Comparison of ENCODE assay signal across 9 mouse cellular contexts in the genomic region with DNA sequence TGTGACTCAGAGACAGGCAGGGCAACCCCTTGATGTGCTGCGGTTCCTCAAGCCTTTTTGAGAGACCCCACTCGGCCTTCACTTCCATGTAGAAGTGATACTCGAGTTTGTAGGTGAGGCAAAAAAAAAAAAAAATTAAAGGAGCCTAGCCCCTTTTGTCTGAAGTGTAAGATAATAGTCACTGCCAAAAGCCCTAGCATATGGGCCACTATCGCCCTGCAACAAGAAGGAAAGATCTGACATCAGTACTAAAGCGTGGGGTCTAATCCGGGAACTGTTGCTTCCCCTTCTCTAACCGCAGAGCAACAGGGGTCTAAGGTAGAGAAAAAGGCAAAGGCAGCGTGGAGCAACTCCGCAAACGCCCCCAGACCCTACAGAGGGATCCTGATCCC. TPM values are rescaled to one million over a fixed set of nuclear protein-coding genes. Genes with fewer than 3 reads are reported as not detected.
DNase-seq lines count a peak whose midpoint lies in the region; ATAC-seq and TF ChIP-seq lines count a peak whose summit lies in the region.
"Had no signal": no experiment of that assay in that cellular context is flagged by ENCODE, and none has a peak within 500 bp of the region (broad histone marks: within the 10 kb centered on the region; RNA-seq: fewer than 3 reads in every experiment).

No protein-coding gene starts in this region.

- TF ChIP-seq CTCF in midbrain, postnatal 0 days (IDR thresholded peaks at IDR 0.05): no peak
- no peak for TF ChIP-seq CTCF in lung, adult 2 months (IDR thresholded peaks at IDR 0.05; ENCODE audit: insufficient read depth, low read length)

- H3K27ac ChIP-seq in kidney, embryonic 15.5 days: peak overlapping the region; percentile 96
- H3K27ac ChIP-seq in embryonic facial prominence, embryonic 10.5 days (replicated peaks): peak overlapping the region; percentile 97
- peak overlapping the region; percentile 97 for H3K27ac ChIP-seq in intestine, embryonic 14.5 days (ENCODE audit: low read depth)
- peak overlapping the region; percentile 91 for H3K27ac ChIP-seq in midbrain, postnatal 0 days (ENCODE audit: low read depth, low read length)

- 11% methylated on average over 10 of the region's 10 CpGs for WGBS in kidney, embryonic 15.5 days
- 7% methylated on average over 10 of the region's 10 CpGs for WGBS in embryonic facial prominence, embryonic 10.5 days
- WGBS in intestine, embryonic 14.5 days: 19% methylated on average over 10 of the region's 10 CpGs
- 4% methylated on average over 10 of the region's 10 CpGs for WGBS in midbrain, postnatal 0 days
- WGBS in lung, adult 2 months: 42% methylated on average over 10 of the region's 10 CpGs

- no peaks in the 10 kb centered on the region for H3K27me3 ChIP-seq in kidney, embryonic 15.5 days
- no peaks in the 10 kb centered on the region for H3K27me3 ChIP-seq in embryonic facial prominence, embryonic 10.5 days (replicated peaks; ENCODE audit: low read depth, poor library complexity, severe bottlenecking)
- H3K27me3 ChIP-seq in intestine, embryonic 14.5 days (replicated peaks; ENCODE audit: control insufficient read depth, insufficient read depth, low read length): no peaks in the 10 kb centered on the region
- no peaks in the 10 kb centered on the region for H3K27me3 ChIP-seq in midbrain, postnatal 0 days (ENCODE audit: insufficient read depth, low read length)

- H3K36me3 ChIP-seq in kidney, embryonic 15.5 days: peaks cover 18% of the 10 kb centered on the region
- peaks cover 21% of the 10 kb centered on the region for H3K36me3 ChIP-seq in embryonic facial prominence, embryonic 10.5 days (replicated peaks)
- peaks cover 17% of the 10 kb centered on the region for H3K36me3 ChIP-seq in intestine, embryonic 14.5 days (ENCODE audit: control insufficient read depth, insufficient read depth, low read length)
- 0 out of 2 replicates have a peak, but pooled peaks cover 6% of the 10 kb centered on the region for H3K36me3 ChIP-seq in midbrain, postnatal 0 days (ENCODE audit: insufficient read depth, low read length)

- DNase-seq in kidney, postnatal 25 days: no peak
- DNase-seq in embryonic facial prominence, embryonic 10.5 days (ENCODE audit: low spot score): no peak
- DNase-seq in intestine, embryonic 14.5 days (ENCODE audit: low spot score): no peak
- DNase-seq in midbrain, postnatal 0 days (ENCODE audit: low spot score): no peak
- DNase-seq in right cerebral cortex, adult 18-20 months: no peak
- no peak for DNase-seq in layer of hippocampus, postnatal 10 days (ENCODE audit: low spot score in 2 of 2)
- no peak for DNase-seq in lung, adult 2 months

- H3K4me3 ChIP-seq in kidney, embryonic 15.5 days (replicated peaks): peak overlapping the region; percentile 62
- peak overlapping the region; percentile 85 for H3K4me3 ChIP-seq in embryonic facial prominence, embryonic 10.5 days
- H3K4me3 ChIP-seq in intestine, embryonic 14.5 days (ENCODE audit: low read depth, low read length): peak overlapping the region; percentile 70
- H3K4me3 ChIP-seq in midbrain, postnatal 0 days (ENCODE audit: low read depth, low read length): peak overlapping the region; percentile 79
- H3K4me3 ChIP-seq in lung, adult 2 months (replicated peaks; ENCODE audit: extremely low read depth, low read depth, low read length): no peak overlapping the region

- peak overlapping the region; percentile 72; the same call in 1 of the 2 replicates for H3K9ac ChIP-seq in kidney, embryonic 15.5 days
- H3K9ac ChIP-seq in intestine, embryonic 14.5 days (ENCODE audit: low read length): peak overlapping the region; percentile 85
- peak overlapping the region; percentile 95 for H3K9ac ChIP-seq in midbrain, postnatal 0 days (replicated peaks; ENCODE audit: low read length, poor library complexity, severe bottlenecking)

- ATAC-seq in kidney, embryonic 15.5 days (replicated peaks; ENCODE audit: low FRiP score): no peak
- no peak for ATAC-seq in intestine, embryonic 14.5 days (replicated peaks; ENCODE audit: low FRiP score, low TSS enrichment, low read depth)
- no peak; the same call in 1 of the 2 replicates for ATAC-seq in midbrain, postnatal 0 days (ENCODE audit: low FRiP score)

- no peak for TF ChIP-seq POLR2A in lung, adult 2 months (IDR thresholded peaks at IDR 0.05; ENCODE audit: borderline replicate concordance, extremely low read depth, low read depth, low read length)

- H3K4me1 ChIP-seq in kidney, embryonic 15.5 days: peaks cover 45% of the 10 kb centered on the region
- H3K4me1 ChIP-seq in embryonic facial prominence, embryonic 10.5 days: peaks cover 42% of the 10 kb centered on the region
- peaks cover 15% of the 10 kb centered on the region; the same call in 1 of the 2 replicates for H3K4me1 ChIP-seq in intestine, embryonic 14.5 days (replicated peaks; ENCODE audit: control insufficient read depth, insufficient read depth, low read length)
- H3K4me1 ChIP-seq in midbrain, postnatal 0 days (ENCODE audit: insufficient read depth, low read length): no peaks in the 10 kb centered on the region; the same call in 1 of the 2 replicates
- H3K4me1 ChIP-seq in lung, adult 2 months (ENCODE audit: control insufficient read depth, insufficient read depth, low read length): peaks cover 6% of the 10 kb centered on the region; the same call in 1 of the 2 replicates

- peak overlapping the region; percentile 92 for H3K4me2 ChIP-seq in kidney, embryonic 15.5 days
- peak overlapping the region; percentile 80 for H3K4me2 ChIP-seq in intestine, embryonic 14.5 days (ENCODE audit: low read length)
- H3K4me2 ChIP-seq in midbrain, postnatal 0 days (ENCODE audit: low read depth, low read length, poor library complexity, severe bottlenecking): peak overlapping the region; percentile 89

- no peaks in the 10 kb centered on the region for H3K9me3 ChIP-seq in kidney, embryonic 15.5 days (replicated peaks)
- no peaks in the 10 kb centered on the region for H3K9me3 ChIP-seq in embryonic facial prominence, embryonic 10.5 days
- no peaks in the 10 kb centered on the region for H3K9me3 ChIP-seq in intestine, embryonic 14.5 days (ENCODE audit: control insufficient read depth, low read length)
- no peaks in the 10 kb centered on the region for H3K9me3 ChIP-seq in midbrain, postnatal 0 days (ENCODE audit: low read length)

RNA-seq across cellular contexts. Expression of gene Arhgef40, which starts 0.7 kb away (rescaled TPM):
- polyA plus RNA-seq in kidney, embryonic 15.5 days (2015; fragmentation: Nextera tagmentation; extraction: Ambion mirVana): 86.1 and 105 TPM in 2 replicates
- polyA plus RNA-seq in embryonic facial prominence, embryonic 10.5 days (2016; fragmentation: Nextera tagmentation; extraction: Ambion mirVana): 151 and 163 TPM in 2 replicates
- polyA plus RNA-seq in intestine, embryonic 14.5 days (2014; fragmentation: Nextera tagmentation; extraction: Ambion mirVana): 80.8 and 86.3 TPM in 2 replicates
- 93.8 and 108 TPM in 2 replicates for total RNA-seq in midbrain, postnatal 0 days (2014; rRNA removed)
- polyA plus RNA-seq in midbrain, postnatal 0 days (2015; fragmentation: Nextera tagmentation; extraction: Ambion mirVana): 58.0 and 66.1 TPM in 2 replicates
- total RNA-seq in layer of hippocampus, postnatal 10 days (2021): 10 to 100 TPM; 53.4 to 59.6 TPM
- polyA plus RNA-seq in lung, adult 2 months (2012; rRNA removed): 70.0 and 72.8 TPM in 2 replicates

RNA-seq across cellular contexts. Expression of gene Tmem253, which starts 31.6 kb away (rescaled TPM):
- polyA plus RNA-seq in kidney, embryonic 15.5 days (2015; fragmentation: Nextera tagmentation; extraction: Ambion mirVana): 0.93 and 1.1 TPM in 2 replicates
- 0.65 and 0.72 TPM in 2 replicates for polyA plus RNA-seq in embryonic facial prominence, embryonic 10.5 days (2016; fragmentation: Nextera tagmentation; extraction: Ambion mirVana)
- polyA plus RNA-seq in intestine, embryonic 14.5 days (2014; fragmentation: Nextera tagmentation; extraction: Ambion mirVana): 6.8 and 8.5 TPM in 2 replicates
- total RNA-seq in midbrain, postnatal 0 days (2014; rRNA removed): not detected in 2 replicates
- 0.18 and 0.81 TPM in 2 replicates for polyA plus RNA-seq in midbrain, postnatal 0 days (2015; fragmentation: Nextera tagmentation; extraction: Ambion mirVana)
- total RNA-seq in layer of hippocampus, postnatal 10 days (2021): under 1 TPM in 1 of 2 experiments, not detected in 1; 0.51 TPM
- polyA plus RNA-seq in lung, adult 2 months (2012; rRNA removed): 0.58 and 0.69 TPM in 2 replicates

RNA-seq across cellular contexts. Expression of gene Zfp219, which starts 36.7 kb away (rescaled TPM):
- polyA plus RNA-seq in kidney, embryonic 15.5 days (2015; fragmentation: Nextera tagmentation; extraction: Ambion mirVana): 38.5 and 43.8 TPM in 2 replicates
- 57.5 and 63.2 TPM in 2 replicates for polyA plus RNA-seq in embryonic facial prominence, embryonic 10.5 days (2016; fragmentation: Nextera tagmentation; extraction: Ambion mirVana)
- 31.9 and 34.0 TPM in 2 replicates for polyA plus RNA-seq in intestine, embryonic 14.5 days (2014; fragmentation: Nextera tagmentation; extraction: Ambion mirVana)
- 60.4 and 65.5 TPM in 2 replicates for total RNA-seq in midbrain, postnatal 0 days (2014; rRNA removed)
- polyA plus RNA-seq in midbrain, postnatal 0 days (2015; fragmentation: Nextera tagmentation; extraction: Ambion mirVana): 23.5 TPM in 2 replicates
- total RNA-seq in layer of hippocampus, postnatal 10 days (2021): 10 to 100 TPM; 43.5 to 45.0 TPM
- 84.8 and 87.6 TPM in 2 replicates for polyA plus RNA-seq in lung, adult 2 months (2012; rRNA removed)

RNA-seq across cellular contexts. Expression of gene Olfr221, which starts 58.4 kb away (rescaled TPM):
- polyA plus RNA-seq in kidney, embryonic 15.5 days (2015; fragmentation: Nextera tagmentation; extraction: Ambion mirVana): not detected in 2 replicates
- polyA plus RNA-seq in embryonic facial prominence, embryonic 10.5 days (2016; fragmentation: Nextera tagmentation; extraction: Ambion mirVana): not detected in 2 replicates
- polyA plus RNA-seq in intestine, embryonic 14.5 days (2014; fragmentation: Nextera tagmentation; extraction: Ambion mirVana): not detected in 2 replicates
- total RNA-seq in midbrain, postnatal 0 days (2014; rRNA removed): not detected in 2 replicates
- not detected in 2 replicates for polyA plus RNA-seq in midbrain, postnatal 0 days (2015; fragmentation: Nextera tagmentation; extraction: Ambion mirVana)
- not detected for total RNA-seq in layer of hippocampus, postnatal 10 days (2021)
- not detected in 2 replicates for polyA plus RNA-seq in lung, adult 2 months (2012; rRNA removed)
- polyA plus RNA-seq: gonadal fat pad, adult 2 months had no signal
